Mouse (Mus musculus) liver, embryonic 15.5 days (tissue): ENCODE measurements around the gene Ficd. TPM values are rescaled to one million over a fixed set of nuclear protein-coding genes. Genes with fewer than 3 reads are reported as not detected.

ENCODE experiments used
- ATAC-seq: fragments of 200-750 bp; cut with Nextera tagmentation; 2 replicates; pipeline ENCODE4 v1.8.0; 2017; ENCODE audit warnings: moderate number of reproducible peaks, mild to moderate bottlenecking, moderate library complexity; ENCODE audit not compliant: insufficient read depth
- H3K27ac ChIP-seq: fragments of 300-500 bp; sonication (generic); replicated peaks from 2 replicates; pipeline ENCODE4 v1.5.1; 2015; ENCODE audit warnings: mild to moderate bottlenecking, inconsistent platforms
- H3K27me3 ChIP-seq: fragments of 300-500 bp; sonication (generic); 2 replicates; pipeline ENCODE4 v1.6.1; 2015; ENCODE audit warnings: mild to moderate bottlenecking, inconsistent platforms
- H3K36me3 ChIP-seq: fragments of 300-500 bp; sonication (generic); replicated peaks from 2 replicates; pipeline ENCODE4 v1.6.1; 2015; ENCODE audit warnings: moderate library complexity, mild to moderate bottlenecking, inconsistent platforms
- H3K4me1 ChIP-seq: fragments of 300-500 bp; sonication (generic); replicated peaks from 2 replicates; pipeline ENCODE4 v1.6.1; 2015; ENCODE audit warnings: inconsistent platforms
- H3K4me2 ChIP-seq: fragments of 300-500 bp; sonication (generic); 2 replicates; pipeline ENCODE4 v1.6.1; 2015; ENCODE audit warnings: moderate library complexity, mild to moderate bottlenecking, inconsistent platforms
- H3K4me3 ChIP-seq: fragments of 300-500 bp; sonication (generic); replicated peaks from 2 replicates; pipeline ENCODE4 v1.5.1; 2015; ENCODE audit warnings: mild to moderate bottlenecking, inconsistent platforms
- H3K9ac ChIP-seq: fragments of 300-500 bp; sonication (generic); 2 replicates; pipeline ENCODE4 v1.6.1; 2015; ENCODE audit warnings: moderate library complexity, mild to moderate bottlenecking, inconsistent platforms
- H3K9me3 ChIP-seq: fragments of 300-500 bp; sonication (generic); replicated peaks from 2 replicates; pipeline ENCODE4 v1.6.1; 2016; ENCODE audit warnings: inconsistent platforms
- WGBS: fragments of 180-500 bp; shearing (Covaris S2); methylation state at CpG from one replicate; pipeline ENCODE4 v1.1.7; 2015; ENCODE audit warnings: mixed read lengths; ENCODE audit not compliant: insufficient replicate concordance; 5-methylcytosine and 5-hydroxymethylcytosine counted together
- polyA plus RNA-seq: library from polyadenylated mRNA; unstranded; fragments of >200 nt; fragmentation: Nextera tagmentation; extraction: Ambion mirVana; gene quantifications from 2 replicates; pipeline ENCODE4 v1.2.1, GENCODE M21; 2015

The Ficd gene
- polyA plus RNA-seq, 1 experiment from 2014 or later, result 2.6 TPM

- Histone ChIP-seq H3K9ac (no peak overlapping the region), H3K4me2 (no peak overlapping the region), H3K4me1 (no peaks in the 10 kb centered on the region), H3K36me3 (peaks cover 100% of the 10 kb centered on the region), H3K4me3 (no peak overlapping the region), H3K27me3 (no peaks in the 10 kb centered on the region), H3K27ac (no peak overlapping the region), H3K9me3 (no peaks in the 10 kb centered on the region)
- WGBS, result 82% methylated on average over 15 of the region's 15 CpGs
- ATAC-seq, result no peak
Measured at GRCm38 (mm10) chr5:113755347-113756030, 19.9 kb downstream of the Ficd start.

- H3K9ac ChIP-seq, result no peak overlapping the region
- ATAC-seq, result no peak
- H3K9me3 ChIP-seq, result no peaks in the 10 kb centered on the region
- peaks cover 7% of the 10 kb centered on the region; the same call in 1 of the 2 replicates for H3K4me1 ChIP-seq
- no peak overlapping the region for H3K4me3 ChIP-seq
- H3K27ac ChIP-seq, result no peak overlapping the region
- no peak overlapping the region for H3K4me2 ChIP-seq
- 72% methylated on average over 2 of the region's 2 CpGs for WGBS
- H3K36me3 ChIP-seq, result peaks cover 95% of the 10 kb centered on the region
- no peaks in the 10 kb centered on the region for H3K27me3 ChIP-seq
Measured at GRCm38 (mm10) chr5:113761585-113761984, 26.0 kb downstream of the Ficd start.

- Histone ChIP-seq H3K36me3 (peaks cover 90% of the 10 kb centered on the region), H3K4me2 (no peak overlapping the region), H3K9ac (no peak overlapping the region), H3K4me3 (no peak overlapping the region), H3K9me3 (no peaks in the 10 kb centered on the region), H3K27ac (no peak overlapping the region), H3K27me3 (no peaks in the 10 kb centered on the region), H3K4me1 (peaks cover 14% of the 10 kb centered on the region)
- ATAC-seq, result no peak
- 79% methylated on average over 7 of the region's 7 CpGs for WGBS
Measured at GRCm38 (mm10) chr5:113764426-113764825, 28.8 kb downstream of the Ficd start.

GRCm38 (mm10) chr5:113765641-113766526, 30.3 kb downstream of the Ficd start:
- H3K9ac ChIP-seq, result no peak overlapping the region
- no peaks in the 10 kb centered on the region for H3K9me3 ChIP-seq
- H3K27me3 ChIP-seq, result no peaks in the 10 kb centered on the region
- H3K4me3 ChIP-seq, result no peak overlapping the region
- no peak overlapping the region for H3K4me2 ChIP-seq
- peaks cover 28% of the 10 kb centered on the region for H3K4me1 ChIP-seq
- no peak for ATAC-seq
- H3K36me3 ChIP-seq, result peaks cover 76% of the 10 kb centered on the region
- WGBS, result 69% methylated on average over 13 of the region's 13 CpGs
- H3K27ac ChIP-seq, result no peak overlapping the region

GRCm38 (mm10) chr5:113768806-113769205, 33.2 kb downstream of the Ficd start:
- Histone ChIP-seq H3K4me2 (peak overlapping the region; percentile 1; the same call in 1 of the 2 replicates), H3K36me3 (peaks cover 47% of the 10 kb centered on the region), H3K4me1 (peaks cover 42% of the 10 kb centered on the region), H3K27ac (no peak overlapping the region), H3K9ac (no peak overlapping the region), H3K9me3 (no peaks in the 10 kb centered on the region), H3K4me3 (no peak overlapping the region), H3K27me3 (no peaks in the 10 kb centered on the region)
- WGBS, result 86% methylated on average over 8 of the region's 8 CpGs
- ATAC-seq, result no peak

- WGBS, result under 1% methylated on average over 97 of the region's 97 CpGs
- Histone ChIP-seq H3K36me3 (peaks cover 49% of the 10 kb centered on the region), H3K27me3 (no peaks in the 10 kb centered on the region), H3K9ac (peak overlapping the region; percentile 91), H3K27ac (peak overlapping the region; percentile 91), H3K4me2 (peak overlapping the region; percentile 92), H3K4me3 (peak overlapping the region; percentile 95), H3K4me1 (peaks cover 43% of the 10 kb centered on the region), H3K9me3 (no peaks in the 10 kb centered on the region)
- peak; percentile 78 for ATAC-seq
Measured at GRCm38 (mm10) chr5:113771213-113772162, 35.9 kb downstream of the Ficd start.

- peak; percentile 78 for ATAC-seq
- Histone ChIP-seq H3K4me2 (peak within 1 kb of the TSS; percentile 92), H3K9me3 (no peaks in the 10 kb centered on the region), H3K27ac (peak within 1 kb of the TSS; percentile 91), H3K4me1 (peaks cover 43% of the 10 kb centered on the region), H3K36me3 (peaks cover 49% of the 10 kb centered on the region), H3K9ac (peak within 1 kb of the TSS; percentile 91), H3K4me3 (peak within 1 kb of the TSS; percentile 95), H3K27me3 (no peaks in the 10 kb centered on the region)
- WGBS, result under 1% methylated on average over 45 of the region's 49 CpGs
Measured at GRCm38 (mm10) chr5:113772450-113772895, 36.9 kb downstream of the Ficd start, which contains the start of the genes Sart3 and Iscu. TSS of gene Sart3 (minus strand) at chr5:113772510. TSS of gene Iscu (plus strand) at chr5:113772748.

- WGBS, result 1% methylated on average over 38 of the region's 38 CpGs
- H3K9me3 ChIP-seq, result no peaks in the 10 kb centered on the region
- ATAC-seq, result peak; percentile 26
- H3K4me1 ChIP-seq, result peaks cover 43% of the 10 kb centered on the region
- peaks cover 48% of the 10 kb centered on the region for H3K36me3 ChIP-seq
- H3K4me2 ChIP-seq, result peak overlapping the region; percentile 92
- peak overlapping the region; percentile 81 for H3K9ac ChIP-seq
- H3K4me3 ChIP-seq, result peak overlapping the region; percentile 95
- H3K27me3 ChIP-seq, result no peaks in the 10 kb centered on the region
- peak overlapping the region; percentile 91 for H3K27ac ChIP-seq
Measured at GRCm38 (mm10) chr5:113772905-113773519, 37.4 kb downstream of the Ficd start.

GRCm38 (mm10) chr5:113773664-113774063, 38.1 kb downstream of the Ficd start:
- peaks cover 48% of the 10 kb centered on the region for H3K36me3 ChIP-seq
- H3K27me3 ChIP-seq, result no peaks in the 10 kb centered on the region
- peak overlapping the region; percentile 91 for H3K27ac ChIP-seq
- peaks cover 46% of the 10 kb centered on the region for H3K4me1 ChIP-seq
- H3K9me3 ChIP-seq, result no peaks in the 10 kb centered on the region
- peak overlapping the region; percentile 95 for H3K4me3 ChIP-seq
- H3K4me2 ChIP-seq, result peak overlapping the region; percentile 92
- 0% methylated on average over 7 of the region's 7 CpGs for WGBS
- ATAC-seq, result peak; percentile 36
- peak overlapping the region; percentile 81 for H3K9ac ChIP-seq

GRCm38 (mm10) chr5:113775585-113775984, 40.0 kb downstream of the Ficd start:
- Histone ChIP-seq H3K4me1 (peaks cover 28% of the 10 kb centered on the region), H3K27me3 (no peaks in the 10 kb centered on the region), H3K36me3 (peaks cover 47% of the 10 kb centered on the region), H3K4me3 (no peak overlapping the region), H3K27ac (peak overlapping the region; percentile 72), H3K4me2 (no peak overlapping the region), H3K9ac (no peak overlapping the region), H3K9me3 (no peaks in the 10 kb centered on the region)
- no peak for ATAC-seq
- WGBS, result 79% methylated on average over 10 of the region's 10 CpGs
